Mouse (Mus musculus): Measurements from ENCODE around the gene Aoc1.

- TF ChIP-seq POLR2A (IDR thresholded peaks at IDR 0.05; ENCODE audit: extremely low read depth, insufficient read depth, low read length): no peak
- no peak for TF ChIP-seq CTCF (IDR thresholded peaks at IDR 0.05; ENCODE audit: low read depth, low read length)
Measured at GRCm38 (mm10) chr6:48903437-48903836, 30.7 kb downstream of the Aoc1 start.
